Mouse (Mus musculus): ENCODE measurements around the gene Pola1.

- no peak for TF ChIP-seq CTCF (conservative IDR thresholded peaks at IDR 0.05 in 1 of 2, IDR thresholded peaks at IDR 0.05 in 1 of 2; ENCODE audit: low read depth in 2 of 2, low read length in 2 of 2)
- TF ChIP-seq ZC3H11A (IDR thresholded peaks at IDR 0.05; ENCODE audit: low read depth, low read length): no peak
- no peak for TF ChIP-seq EP300 (IDR thresholded peaks at IDR 0.05; ENCODE audit: low read length)
- TF ChIP-seq RAD21 (IDR thresholded peaks at IDR 0.05; ENCODE audit: low read depth, low read length): no peak
- TF ChIP-seq HCFC1 (IDR thresholded peaks at IDR 0.05; ENCODE audit: low read depth, low read length): no peak
- no peak for TF ChIP-seq E2F4 (IDR thresholded peaks at IDR 0.05; ENCODE audit: insufficient replicate concordance, low read depth, low read length)
- TF ChIP-seq POLR2AphosphoS2 (IDR thresholded peaks at IDR 0.05; ENCODE audit: low read depth, low read length): no peak
Observed at GRCm38 (mm10) chrX:93644022-93644421, 12.1 kb upstream of the Pola1 start.
